ENCODE assay signal across 8 mouse cellular contexts in the genomic region with DNA sequence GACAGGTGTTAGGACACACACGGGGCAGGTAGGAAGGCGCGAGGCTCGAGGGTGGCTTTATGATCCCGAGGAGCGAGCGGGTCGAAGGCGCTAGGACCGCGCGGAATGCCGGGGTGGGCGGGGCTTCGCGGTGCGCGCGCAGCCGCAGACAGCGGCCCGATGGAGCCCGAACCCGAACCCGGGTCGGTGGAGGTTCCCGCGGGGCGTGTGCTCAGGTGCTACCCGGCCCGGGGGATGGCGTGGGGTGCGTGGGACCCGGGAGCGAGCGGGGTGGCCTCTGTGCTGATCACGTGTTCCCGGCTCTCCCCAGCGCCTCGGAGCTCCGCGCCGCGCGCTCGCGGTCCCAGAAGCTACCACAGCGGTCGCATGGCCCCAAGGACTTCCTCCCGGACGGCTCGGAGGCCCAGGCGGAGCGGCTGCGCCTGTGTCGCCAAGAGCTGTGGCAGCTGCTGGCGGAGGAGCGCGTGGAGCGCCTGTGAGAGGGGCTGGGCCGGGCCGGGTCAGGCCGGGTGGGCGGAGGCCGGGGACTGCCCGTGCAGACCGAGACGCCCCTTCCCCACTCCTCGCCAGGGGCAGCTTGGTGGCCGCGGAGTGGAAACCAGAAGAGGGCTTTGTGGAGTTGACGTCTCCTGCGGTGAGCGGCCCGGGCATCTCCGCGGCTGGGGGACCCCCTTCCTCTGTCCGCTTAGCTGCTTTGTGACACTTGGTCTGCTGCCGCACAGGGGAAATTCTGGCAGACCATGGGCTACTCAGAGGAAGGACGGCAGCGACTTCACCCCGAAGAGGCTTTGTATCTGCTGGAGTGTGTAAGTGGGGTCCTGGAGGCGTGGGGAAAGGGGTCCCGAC. TPM values are rescaled to one million over a fixed set of nuclear protein-coding genes. Genes with fewer than 3 reads are reported as not detected.
DNase-seq lines count a peak whose midpoint lies in the region; ATAC-seq and TF ChIP-seq lines count a peak whose summit lies in the region.

Gene Tsen54 (plus strand): TSS at position 120 of the 846 bp plus-strand sequence.

- DNase-seq in CD4-positive, CD25-positive, alpha-beta regulatory T cell, adult 2 months (ENCODE audit: low read depth, low spot score), result peak; percentile 91
- peak; percentile 91 to 93 for DNase-seq in kidney, postnatal 25 days
- peak; percentile 89 for DNase-seq in stomach, postnatal 0 days (ENCODE audit: low spot score)

- H3K27me3 ChIP-seq in heart, embryonic 15.5 days, result no peaks in the 10 kb centered on the region
- no peaks in the 10 kb centered on the region for H3K27me3 ChIP-seq in liver, embryonic 16.5 days (ENCODE audit: control insufficient read depth, insufficient read depth, low read depth, low read length)
- H3K27me3 ChIP-seq in neural tube, embryonic 12.5 days (replicated peaks), result no peaks in the 10 kb centered on the region
- no peaks in the 10 kb centered on the region for H3K27me3 ChIP-seq in stomach, postnatal 0 days (ENCODE audit: control insufficient read depth, insufficient read depth, low read length)

- no peak for TF ChIP-seq CTCF in stomach, postnatal 0 days (IDR thresholded peaks at IDR 0.05; ENCODE audit: low read depth)

- WGBS in heart, embryonic 15.5 days, result under 1% methylated on average over 84 of the region's 84 CpGs
- WGBS in liver, embryonic 16.5 days (ENCODE audit: insufficient replicate concordance), result 1% methylated on average over 84 of the region's 84 CpGs
- whole genome bisulfite sequencing in neural tube, embryonic 12.5 days, result under 1% methylated on average over 84 of the region's 84 CpGs
- under 1% methylated on average over 55 of the region's 84 CpGs for WGBS in stomach, postnatal 0 days

- no peaks in the 10 kb centered on the region; the same call in 1 of the 2 replicates for H3K4me1 ChIP-seq in brown adipose tissue, adult 24 weeks (ENCODE audit: control insufficient read depth, insufficient read depth, insufficient read length, low read length)
- peaks cover 48% of the 10 kb centered on the region for H3K4me1 ChIP-seq in heart, embryonic 15.5 days (replicated peaks)
- H3K4me1 ChIP-seq in liver, embryonic 16.5 days (ENCODE audit: control insufficient read depth, low read depth, low read length), result peaks cover 34% of the 10 kb centered on the region
- H3K4me1 ChIP-seq in neural tube, embryonic 12.5 days, result peaks cover 47% of the 10 kb centered on the region
- peaks cover 12% of the 10 kb centered on the region for H3K4me1 ChIP-seq in stomach, postnatal 0 days (replicated peaks; ENCODE audit: control insufficient read depth, insufficient read depth)

- peaks cover 24% of the 10 kb centered on the region; the same call in 1 of the 2 replicates for H3K36me3 ChIP-seq in heart, embryonic 15.5 days
- no peaks in the 10 kb centered on the region; the same call in 1 of the 2 replicates for H3K36me3 ChIP-seq in liver, embryonic 16.5 days (ENCODE audit: control insufficient read depth, insufficient read depth)
- peaks cover 38% of the 10 kb centered on the region for H3K36me3 ChIP-seq in neural tube, embryonic 12.5 days
- no peaks in the 10 kb centered on the region; the same call in none of the 2 replicates for H3K36me3 ChIP-seq in stomach, postnatal 0 days (ENCODE audit: control insufficient read depth, insufficient read depth, low read length)

- no peak for TF ChIP-seq EP300 in stomach, postnatal 0 days (optimal IDR thresholded peaks at IDR 0.05)

- peak; percentile 58 for ATAC-seq in erythroid progenitor cell, adult 5-6 weeks (replicated peaks; ENCODE audit: low FRiP score, poor library complexity, severe bottlenecking)
- ATAC-seq in heart, embryonic 15.5 days (replicated peaks; ENCODE audit: insufficient number of reproducible peaks, insufficient read depth, low FRiP score, low read depth), result peak; percentile 49
- peak; percentile 57 for ATAC-seq in liver, embryonic 16.5 days (ENCODE audit: low read depth)
- ATAC-seq in neural tube, embryonic 12.5 days (ENCODE audit: low FRiP score, low read depth), result peak; percentile 55
- peak; percentile 50 for ATAC-seq in stomach, postnatal 0 days (ENCODE audit: low FRiP score, low TSS enrichment)

- peak within 1 kb of the TSS; percentile 86 for H3K9ac ChIP-seq in heart, embryonic 15.5 days
- H3K9ac ChIP-seq in liver, embryonic 16.5 days (ENCODE audit: low read depth, low read length), result peak within 1 kb of the TSS; percentile 86
- peak within 1 kb of the TSS; percentile 88 for H3K9ac ChIP-seq in neural tube, embryonic 12.5 days
- H3K9ac ChIP-seq in stomach, postnatal 0 days (ENCODE audit: low read length), result peak within 1 kb of the TSS; percentile 83

- peak within 1 kb of the TSS; percentile 96 for H3K4me2 ChIP-seq in heart, embryonic 15.5 days
- H3K4me2 ChIP-seq in liver, embryonic 16.5 days (ENCODE audit: low read depth, low read length), result peak within 1 kb of the TSS; percentile 99
- peak within 1 kb of the TSS; percentile 94 for H3K4me2 ChIP-seq in neural tube, embryonic 12.5 days (replicated peaks)
- H3K4me2 ChIP-seq in stomach, postnatal 0 days (replicated peaks; ENCODE audit: low read depth), result peak within 1 kb of the TSS; percentile 99

- H3K9me3 ChIP-seq in heart, embryonic 15.5 days (replicated peaks), result no peaks in the 10 kb centered on the region
- H3K9me3 ChIP-seq in liver, embryonic 16.5 days (replicated peaks; ENCODE audit: control insufficient read depth, low read length), result no peaks in the 10 kb centered on the region
- H3K9me3 ChIP-seq in neural tube, embryonic 12.5 days, result no peaks in the 10 kb centered on the region
- no peaks in the 10 kb centered on the region for H3K9me3 ChIP-seq in stomach, postnatal 0 days (ENCODE audit: control insufficient read depth, low read length)

- peak within 1 kb of the TSS; percentile 91 for H3K4me3 ChIP-seq in brown adipose tissue, adult 24 weeks (ENCODE audit: insufficient read depth, low read depth, low read length)
- H3K4me3 ChIP-seq in heart, embryonic 15.5 days, result peak within 1 kb of the TSS; percentile 95
- peak within 1 kb of the TSS; percentile 85 for H3K4me3 ChIP-seq in liver, embryonic 16.5 days (ENCODE audit: low read depth, low read length)
- peak within 1 kb of the TSS; percentile 94 for H3K4me3 ChIP-seq in neural tube, embryonic 12.5 days
- peak within 1 kb of the TSS; percentile 82 for H3K4me3 ChIP-seq in stomach, postnatal 0 days (ENCODE audit: low read depth, low read length)

- H3K27ac ChIP-seq in brown adipose tissue, adult 24 weeks (replicated peaks; ENCODE audit: low read depth, low read length), result peak within 1 kb of the TSS; percentile 53
- peak within 1 kb of the TSS; percentile 93 for H3K27ac ChIP-seq in heart, embryonic 15.5 days
- H3K27ac ChIP-seq in liver, embryonic 16.5 days (ENCODE audit: low read length), result peak within 1 kb of the TSS; percentile 66
- H3K27ac ChIP-seq in neural tube, embryonic 12.5 days, result peak within 1 kb of the TSS; percentile 66; the same call in 1 of the 2 replicates
- H3K27ac ChIP-seq in stomach, postnatal 0 days (replicated peaks), result peak within 1 kb of the TSS; percentile 84

RNA-seq across cellular contexts. Expression of gene Tsen54, which starts in this region (rescaled TPM):
- polyA plus RNA-seq in brown adipose tissue, adult 24 weeks (2012; ENCODE audit: insufficient read depth, insufficient read length, missing spikeins), result 6.1 and 6.8 TPM in 2 replicates
- 4.0 and 12.6 TPM in 2 replicates for total RNA-seq in erythroid progenitor cell, adult 5-6 weeks (2015; ENCODE audit: low replicate concordance)
- 3.6 and 4.3 TPM in 2 replicates for total RNA-seq in erythroid progenitor cell, adult 5-6 weeks (2017; ENCODE audit: low replicate concordance)
- 20.1 and 26.4 TPM in 2 replicates for polyA plus RNA-seq in heart, embryonic 15.5 days (2015; fragmentation: Nextera tagmentation; extraction: Ambion mirVana)
- polyA plus RNA-seq in liver, embryonic 16.5 days (2015; fragmentation: Nextera tagmentation; extraction: Ambion mirVana), result 10.2 and 12.4 TPM in 2 replicates
- polyA plus RNA-seq in neural tube, embryonic 12.5 days (2016; fragmentation: Nextera tagmentation; extraction: Ambion mirVana), result 26.4 and 30.7 TPM in 2 replicates
- 18.8 and 20.1 TPM in 2 replicates for polyA plus RNA-seq in stomach, postnatal 0 days (2015; fragmentation: Nextera tagmentation; extraction: Ambion mirVana)

Comparison
In these comparisons a context has a peak if more than half of its experiments do, and no peak if none do; other contexts are left out.
1. Peak in every context shown above with its lines: DNase-seq, ATAC-seq, H3K4me3 ChIP-seq and H3K27ac ChIP-seq.